Mouse (Mus musculus): ENCODE data around the gene Gm21981. TPM values are rescaled to one million over a fixed set of nuclear protein-coding genes. Genes with fewer than 3 reads are reported as not detected.

Gene Gm21981
- polyA plus RNA-seq, 1 experiment, result 1.3 TPM

DNA sequence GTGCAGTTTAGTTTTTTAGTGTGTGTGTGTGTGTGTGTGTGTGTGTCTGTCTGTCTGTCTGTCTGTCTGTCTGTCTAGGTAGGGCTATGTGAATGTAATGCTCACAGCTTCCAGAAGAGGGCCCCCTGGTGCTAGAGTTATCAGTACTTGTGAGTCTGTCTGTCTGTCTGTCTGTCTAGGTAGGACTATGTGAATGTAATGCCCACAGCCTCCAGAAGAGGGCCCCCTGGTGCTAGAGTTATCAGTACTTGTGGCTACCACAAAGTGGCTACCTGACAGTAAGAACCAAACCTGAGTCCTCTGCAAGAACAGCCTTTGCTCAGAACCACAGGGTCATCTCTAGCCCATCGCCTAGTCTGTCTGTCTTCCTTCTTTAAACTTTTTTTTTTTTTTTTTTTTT, 47.6 kb downstream of the Gm21981 start:
- no peak for TF ChIP-seq MYOG (IDR thresholded peaks at IDR 0.05; ENCODE audit: control insufficient read depth in 1 of 3, insufficient read depth in 1 of 3, insufficient read length in 2 of 3, low read depth in 2 of 3)
- Histone ChIP-seq H3K27me3 (ENCODE audit: control insufficient read depth, insufficient read depth, insufficient read length) (no peaks in the 10 kb centered on the region), H3K4me3 (no peak overlapping the region), H3K79me2 (ENCODE audit: control insufficient read depth, insufficient read depth) (no peaks in the 10 kb centered on the region), H3K4me2 (ENCODE audit: low read depth) (no peak overlapping the region), H3ac (ENCODE audit: control insufficient read depth, insufficient read length) (no peak overlapping the region), H3K36me3 (ENCODE audit: control insufficient read depth, insufficient read depth) (no peaks in the 10 kb centered on the region)

GRCm38 (mm10) chr17:47642992-47643391, 51.3 kb downstream of the Gm21981 start:
- Histone ChIP-seq H3K36me3 (ENCODE audit: control insufficient read depth, insufficient read depth) (no peaks in the 10 kb centered on the region), H3K4me3 (no peak overlapping the region), H3K27me3 (ENCODE audit: control insufficient read depth, insufficient read depth, insufficient read length) (no peaks in the 10 kb centered on the region), H3K4me2 (ENCODE audit: low read depth) (no peak overlapping the region), H3K79me2 (ENCODE audit: control insufficient read depth, insufficient read depth) (no peaks in the 10 kb centered on the region), H3ac (ENCODE audit: control insufficient read depth, insufficient read length) (no peak overlapping the region)
- TF ChIP-seq MYOD1 (IDR thresholded peaks at IDR 0.05; ENCODE audit: control insufficient read depth in 1 of 3, insufficient read length in 2 of 3, low read depth in 2 of 3) (no peak), E2F4 (IDR thresholded peaks at IDR 0.05; ENCODE audit: insufficient read depth) (no peak), CEBPB (IDR thresholded peaks at IDR 0.05; ENCODE audit: insufficient read depth, poor library complexity, severe bottlenecking) (no peak), USF1 (IDR thresholded peaks at IDR 0.05; ENCODE audit: low read depth) (no peak), POLR2AphosphoS2 (IDR thresholded peaks at IDR 0.05; ENCODE audit: insufficient read length, low read depth) (no peak), MAX (IDR thresholded peaks at IDR 0.05; ENCODE audit: low read depth) (no peak), REST (IDR thresholded peaks at IDR 0.05; ENCODE audit: insufficient read depth, insufficient read length) (no peak)

Other genes starting within 250 kb of the Gm21981 start
- 13.4 TPM for gene Taf8, start 192.2 kb downstream of the Gm21981 start, polyA plus RNA-seq (2012; fragmentation: generic; extraction: Trizol)
- gene Ccnd3, start 189.4 kb downstream of the Gm21981 start, polyA plus RNA-seq (2012; fragmentation: generic; extraction: Trizol), result 858 TPM
- 41.0 TPM for gene Bysl, start 83.0 kb downstream of the Gm21981 start, polyA plus RNA-seq (2012; fragmentation: generic; extraction: Trizol)
- 33.4 TPM for gene Med20, start 82.9 kb downstream of the Gm21981 start, polyA plus RNA-seq (2012; fragmentation: generic; extraction: Trizol)
- 1.5 TPM for gene Gm20517, start 82.9 kb downstream of the Gm21981 start, polyA plus RNA-seq (2012; fragmentation: generic; extraction: Trizol)
- gene Usp49, start 63.8 kb downstream of the Gm21981 start, polyA plus RNA-seq (2012; fragmentation: generic; extraction: Trizol), result 2.5 TPM
- gene Tomm6, start 6.1 kb downstream of the Gm21981 start, polyA plus RNA-seq (2012; fragmentation: generic; extraction: Trizol), result 232 TPM
- gene Frs3, start 5.4 kb downstream of the Gm21981 start, polyA plus RNA-seq (2012; fragmentation: generic; extraction: Trizol), result 3.4 TPM
- gene Prickle4, start 281 bp upstream of the Gm21981 start, polyA plus RNA-seq (2012; fragmentation: generic; extraction: Trizol), result 0.32 TPM
- not detected for gene Pgc, start 32.4 kb upstream of the Gm21981 start, polyA plus RNA-seq (2012; fragmentation: generic; extraction: Trizol)
- gene Tfeb, start 42.6 kb upstream of the Gm21981 start, polyA plus RNA-seq (2012; fragmentation: generic; extraction: Trizol), result 16.5 TPM
- gene Mdfi, start 140.2 kb upstream of the Gm21981 start, polyA plus RNA-seq (2012; fragmentation: generic; extraction: Trizol), result 1.1 TPM
- 24.7 TPM for gene Foxp4, start 230.2 kb upstream of the Gm21981 start, polyA plus RNA-seq (2012; fragmentation: generic; extraction: Trizol)

All from myocyte (in vitro differentiated cells).